Mouse (Mus musculus) heart, postnatal 14 days (tissue): ENCODE data around the gene Prkrip1. TPM values are rescaled to one million over a fixed set of nuclear protein-coding genes. Genes with fewer than 3 reads are reported as not detected.
A peak's percentile ranks its signal among the peaks of the same experiment; 100 is the strongest.
"Not testable (repeated sequence)": the region's sequence is repeated elsewhere in the genome, so short reads cannot be mapped to it uniquely, and the experiment has no call there.

Source experiments
- DNase-seq, 2 experiments: peaks; one replicate each; pipeline ENCODE4 v3.0.0; 2021 to 2022
- intact Hi-C: fragments of 180-260 bp; cut with DNase I; formaldehyde crosslinking; loops from one replicate; pipeline ENCODE4 v1.15.1; 2025
- total RNA-seq, 2 experiments: library from RNA; stranded (reverse); gene quantifications; 2 replicates each; pipeline ENCODE4 v1.2.3; 2021

The Prkrip1 gene
- total RNA-seq, 2 experiments from 2014 or later, result 20.3 to 21.7 TPM

DNA sequence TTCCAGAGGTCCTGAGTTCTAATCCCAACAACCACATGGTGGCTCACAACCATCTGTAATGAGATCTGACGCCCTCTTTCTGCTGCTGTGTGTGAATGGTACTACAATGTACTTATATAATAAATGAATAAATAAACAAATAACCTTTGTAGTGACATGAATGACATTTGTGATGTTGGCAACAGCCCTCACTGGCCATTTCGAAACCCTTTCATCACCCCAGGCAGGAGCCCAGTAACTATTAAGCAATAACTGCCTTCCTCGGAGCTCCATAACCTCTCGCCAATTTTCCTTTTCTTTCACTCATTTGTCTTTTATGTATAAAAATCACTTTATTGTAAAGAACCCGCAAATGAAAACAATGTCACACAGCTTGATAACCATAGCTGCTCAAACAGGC lies 15.0 kb upstream of the Prkrip1 start:
- intact Hi-C loops, result no loop called here
- DNase-seq, result no peak

DNA sequence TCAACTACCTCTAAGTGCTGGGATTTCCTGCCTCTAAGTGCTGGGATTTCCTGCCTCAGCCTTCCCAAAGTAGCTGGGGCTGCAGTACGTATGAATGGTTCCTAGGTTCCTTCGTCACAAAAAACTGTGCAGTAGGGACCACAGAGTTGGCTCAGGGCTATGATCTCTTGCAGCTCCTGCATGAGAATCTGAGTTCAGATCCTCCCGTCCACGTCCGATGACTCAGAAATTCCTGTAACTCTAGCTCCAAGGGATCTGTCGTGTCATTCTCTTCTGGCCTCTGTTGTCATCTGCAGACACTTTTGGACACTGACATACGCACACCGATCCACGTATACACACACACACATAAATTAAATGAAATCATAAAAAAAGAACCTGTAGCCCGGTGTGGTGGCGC lies 14.0 kb upstream of the Prkrip1 start:
- intact Hi-C loops, result no loop called here
- no peak for DNase-seq

DNA sequence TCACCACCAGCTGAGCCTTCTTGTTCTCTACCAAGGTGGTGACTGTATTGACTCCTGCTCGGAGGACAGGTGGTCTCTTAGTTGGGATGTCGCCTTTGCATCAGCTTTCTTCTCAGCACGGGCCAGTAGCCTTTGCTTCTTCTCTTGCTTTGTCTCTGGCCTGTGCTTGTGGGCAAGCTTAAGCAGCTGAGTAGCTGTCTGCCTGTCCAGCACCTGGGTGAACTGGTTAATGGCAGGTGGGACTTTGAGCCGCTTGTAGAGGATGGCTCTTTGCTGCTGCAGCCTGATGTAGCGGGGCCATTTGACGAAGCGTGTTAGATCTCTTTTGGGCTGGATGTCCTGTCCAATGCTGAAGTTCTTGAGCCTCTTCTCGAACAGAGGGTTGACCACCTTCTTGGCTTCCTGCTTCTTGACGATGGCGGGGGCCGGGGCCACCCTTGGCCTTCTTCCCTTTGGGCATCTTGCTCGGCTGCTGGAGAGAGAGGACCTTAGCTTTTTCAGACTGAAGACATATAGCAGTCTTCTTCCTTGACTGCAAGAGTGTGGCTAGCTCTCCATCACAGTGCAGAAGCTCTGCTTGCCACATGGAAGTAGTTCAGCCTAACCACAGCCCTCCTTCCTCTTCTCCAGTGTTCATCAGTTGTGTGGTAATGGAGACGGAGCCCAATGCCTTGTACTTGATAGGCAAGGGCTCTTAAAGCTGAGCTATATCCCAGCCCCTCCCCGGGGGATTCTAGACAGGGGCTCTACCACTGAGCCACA lies 12.8 kb upstream of the Prkrip1 start:
- DNase-seq, intact Hi-C loops: not testable (repeated sequence)

DNA sequence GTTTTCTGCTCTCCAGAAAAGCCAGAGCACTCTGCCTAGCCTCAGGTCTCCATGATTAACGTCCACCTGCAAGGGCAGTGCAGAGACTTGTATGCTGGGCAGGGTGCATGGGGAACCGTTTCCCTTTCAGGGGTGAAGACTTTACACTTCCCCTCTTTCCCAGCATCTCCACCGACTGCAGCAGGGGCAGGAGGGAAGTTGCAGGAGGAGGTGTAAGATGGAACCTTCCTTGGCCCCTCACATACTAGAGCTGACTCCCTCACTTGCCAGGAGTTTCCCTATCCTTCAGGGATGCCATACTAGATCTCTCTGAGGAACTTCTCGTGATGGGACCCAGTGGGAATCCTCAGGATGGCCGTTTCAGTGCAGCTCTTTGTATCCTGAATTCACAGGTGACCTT lies 11.8 kb upstream of the Prkrip1 start:
- DNase-seq, result no peak
- intact Hi-C loops, result no loop called here

DNA sequence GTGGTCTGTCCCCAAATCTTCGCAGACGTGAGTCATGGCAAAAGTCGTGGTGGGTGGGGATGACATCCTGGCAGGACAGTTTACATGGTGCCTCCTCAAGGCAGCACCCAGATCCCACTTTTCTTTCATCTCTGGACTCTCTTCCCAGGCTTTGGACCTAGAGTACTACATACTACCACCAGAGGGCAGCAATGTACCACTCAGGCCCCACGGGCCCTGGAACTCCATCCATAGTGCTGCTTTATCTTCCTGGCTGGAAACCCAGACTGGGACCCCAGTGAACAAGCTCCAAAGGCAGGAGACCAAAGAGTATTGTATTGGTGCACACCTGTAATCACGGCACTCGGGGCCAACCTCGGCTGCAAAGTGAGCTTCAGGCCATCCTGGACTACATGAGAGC lies 3.1 kb upstream of the Prkrip1 start:
- intact Hi-C loops, result loop anchor here (1.0 to 5.0 kb wide), 4 partner anchors 51 to 555 kb away; no protein-coding TSS in a partner anchor
- peak; percentile 67 to 83 for DNase-seq

DNA sequence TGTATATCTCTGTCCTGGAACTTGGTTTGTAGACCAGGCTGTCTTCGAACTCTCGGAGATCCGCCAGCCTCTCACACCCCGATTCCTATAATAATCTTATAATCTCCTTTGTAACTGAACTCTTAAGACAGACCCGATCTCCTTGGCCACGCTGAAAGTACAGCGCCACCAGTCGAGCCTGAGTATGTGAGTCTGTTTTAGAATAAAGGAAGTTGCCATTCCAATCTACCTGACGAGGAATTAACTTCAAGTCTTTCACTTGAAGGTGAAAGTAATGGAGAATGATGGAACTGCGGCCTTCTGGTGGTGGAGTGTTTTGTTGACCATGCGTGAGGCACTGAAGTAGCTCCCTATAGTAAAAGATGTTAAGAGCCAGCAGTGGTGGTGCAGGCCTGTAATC lies 763 bp upstream of the Prkrip1 start:
- intact Hi-C loops, result no loop called here
- no peak for DNase-seq

DNA sequence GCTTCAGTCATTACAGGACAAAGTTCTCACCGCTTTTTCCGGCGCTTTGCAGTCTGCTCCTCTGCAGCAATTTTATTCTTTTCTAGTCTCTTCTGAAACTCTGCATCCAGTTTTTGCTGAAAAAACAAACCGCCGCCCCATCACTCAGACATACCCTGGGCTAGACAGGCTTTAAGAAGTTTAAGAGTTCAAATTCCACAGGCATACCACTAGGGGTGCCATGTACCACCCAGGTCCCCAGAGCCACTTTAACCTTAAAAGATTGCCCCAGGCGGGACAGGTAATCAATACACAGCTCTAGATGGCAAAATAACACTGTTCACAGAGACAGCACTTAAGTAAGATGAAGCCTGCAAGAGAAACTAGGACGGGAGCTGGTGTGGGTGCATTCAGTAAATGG lies 6.9 kb downstream of the Prkrip1 start:
- no peak for DNase-seq
- intact Hi-C loops, result no loop called here

DNA sequence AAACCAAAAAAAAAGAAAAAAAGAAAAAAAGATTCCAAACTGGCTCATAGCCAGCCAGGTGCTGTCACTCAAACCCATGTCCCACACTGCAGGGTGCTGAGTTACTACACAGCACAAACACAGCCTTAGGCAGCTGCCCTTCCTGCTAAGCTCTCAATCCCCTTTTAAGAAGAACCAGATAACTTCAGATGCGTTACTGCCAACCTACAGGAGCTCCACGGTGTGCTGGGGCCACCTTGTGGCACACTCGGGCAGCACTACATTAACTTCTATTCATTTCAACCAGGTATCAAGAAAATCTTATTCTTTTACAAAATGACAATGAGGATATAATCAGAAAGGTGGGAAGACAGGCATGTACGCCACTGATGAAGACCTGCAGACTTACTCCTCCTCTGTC lies 12.0 kb downstream of the Prkrip1 start:
- peak; percentile 65 to 67 for DNase-seq
- intact Hi-C loops, result loop anchor here (2.0 kb wide), 2 partner anchors 50 to 84 kb away; partner anchors contain the start of genes Alkbh4 and Lrwd1

DNA sequence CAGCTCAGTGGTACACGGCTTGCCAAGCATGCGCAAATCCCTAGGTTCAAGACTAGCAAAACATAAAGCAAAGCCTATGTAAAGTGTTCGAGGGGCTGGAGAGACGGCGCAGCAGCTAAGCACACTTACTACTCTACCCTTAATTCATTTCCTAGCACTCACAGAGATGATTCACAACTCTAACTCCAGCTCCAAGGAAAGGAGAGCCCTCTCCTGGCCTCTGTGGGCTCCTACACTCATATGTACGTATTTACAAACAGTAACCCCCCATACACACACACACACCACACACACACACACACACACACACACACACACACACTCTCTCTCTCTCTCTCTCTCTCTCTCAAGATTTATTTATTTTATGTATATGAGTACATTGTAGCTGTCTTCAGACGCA lies 15.0 kb downstream of the Prkrip1 start:
- no peak for DNase-seq
- intact Hi-C loops, result no loop called here

DNA sequence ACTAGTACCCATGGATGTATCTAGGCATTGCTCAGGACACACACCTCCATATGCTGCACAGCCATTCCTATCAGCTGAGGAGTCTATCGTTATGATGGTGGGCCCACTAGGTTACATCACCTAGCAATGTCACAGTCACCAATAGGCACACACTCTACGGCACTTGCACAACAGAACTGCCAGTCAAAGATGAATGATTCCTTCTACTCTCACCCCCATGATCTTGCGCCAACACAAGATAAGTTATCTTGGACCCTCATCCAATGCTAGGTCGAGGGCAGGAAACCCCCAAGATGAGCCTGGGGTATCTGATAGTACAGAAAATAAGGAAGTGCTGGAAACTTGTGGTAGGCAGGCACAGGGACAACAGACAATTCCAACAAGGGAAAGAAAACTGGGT lies 15.9 kb downstream of the Prkrip1 start:
- DNase-seq, result no peak
- intact Hi-C loops, result no loop called here

DNA sequence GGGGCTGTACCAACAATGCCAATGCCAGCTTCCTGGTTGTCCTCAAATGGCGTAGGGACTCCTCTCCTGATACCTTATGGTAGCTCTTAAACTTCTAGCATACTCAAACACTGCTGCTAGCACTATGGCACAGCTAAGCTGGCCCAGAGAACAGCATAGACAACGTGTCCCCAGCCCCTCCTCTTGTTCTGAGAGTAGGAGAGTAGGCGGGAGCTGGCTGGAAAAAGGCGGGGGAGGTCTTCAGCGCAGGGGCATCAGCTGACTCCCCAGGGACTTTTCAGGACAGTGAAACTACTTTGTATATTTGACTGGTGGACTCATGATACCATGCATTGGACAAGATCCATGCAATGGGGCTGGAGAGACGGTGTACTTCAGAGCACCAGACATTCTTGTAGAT lies 16.7 kb downstream of the Prkrip1 start:
- intact Hi-C loops, result no loop called here
- no peak for DNase-seq

DNA sequence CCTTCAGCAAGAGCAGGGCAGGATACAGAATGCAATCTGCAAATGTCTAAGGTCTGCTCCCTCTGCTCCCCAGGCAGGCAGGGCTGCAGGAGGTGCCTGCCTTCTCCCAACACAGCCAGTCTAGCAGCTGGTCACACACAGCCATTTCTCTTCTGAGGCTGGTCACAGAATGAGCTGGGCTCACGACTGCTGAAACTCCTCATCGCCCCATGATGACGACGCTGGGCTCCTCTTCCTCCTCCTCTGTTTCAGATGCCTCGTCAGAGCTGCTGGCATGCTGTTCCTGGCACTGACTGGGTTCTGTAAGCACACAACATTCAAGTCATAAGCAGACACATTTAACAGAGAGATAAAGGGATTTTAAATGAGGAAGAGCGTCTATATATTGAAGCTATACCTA lies 17.6 kb downstream of the Prkrip1 start:
- DNase-seq, result no peak
- intact Hi-C loops, result no loop called here

DNA sequence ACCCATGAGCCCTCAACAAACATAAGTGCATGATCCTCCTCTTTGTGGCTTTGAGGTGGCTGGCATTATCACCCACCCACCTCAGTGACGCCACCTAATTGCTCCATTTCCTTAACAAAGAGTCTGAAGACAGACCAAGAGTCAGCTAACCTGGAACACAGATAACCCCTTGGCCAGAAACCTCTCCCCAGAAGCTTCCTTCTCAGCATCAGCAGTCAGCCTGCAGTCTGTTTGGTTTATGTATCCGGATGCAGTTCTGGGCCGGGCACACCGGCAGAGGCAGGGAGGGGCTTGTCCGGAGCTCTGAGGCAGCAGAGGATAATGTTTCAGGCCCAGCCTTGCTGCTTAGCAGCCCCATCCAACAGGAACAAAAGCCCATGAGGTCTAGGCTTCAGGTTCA lies 19.2 kb downstream of the Prkrip1 start:
- DNase-seq, result no peak
- intact Hi-C loops, result no loop called here

DNA sequence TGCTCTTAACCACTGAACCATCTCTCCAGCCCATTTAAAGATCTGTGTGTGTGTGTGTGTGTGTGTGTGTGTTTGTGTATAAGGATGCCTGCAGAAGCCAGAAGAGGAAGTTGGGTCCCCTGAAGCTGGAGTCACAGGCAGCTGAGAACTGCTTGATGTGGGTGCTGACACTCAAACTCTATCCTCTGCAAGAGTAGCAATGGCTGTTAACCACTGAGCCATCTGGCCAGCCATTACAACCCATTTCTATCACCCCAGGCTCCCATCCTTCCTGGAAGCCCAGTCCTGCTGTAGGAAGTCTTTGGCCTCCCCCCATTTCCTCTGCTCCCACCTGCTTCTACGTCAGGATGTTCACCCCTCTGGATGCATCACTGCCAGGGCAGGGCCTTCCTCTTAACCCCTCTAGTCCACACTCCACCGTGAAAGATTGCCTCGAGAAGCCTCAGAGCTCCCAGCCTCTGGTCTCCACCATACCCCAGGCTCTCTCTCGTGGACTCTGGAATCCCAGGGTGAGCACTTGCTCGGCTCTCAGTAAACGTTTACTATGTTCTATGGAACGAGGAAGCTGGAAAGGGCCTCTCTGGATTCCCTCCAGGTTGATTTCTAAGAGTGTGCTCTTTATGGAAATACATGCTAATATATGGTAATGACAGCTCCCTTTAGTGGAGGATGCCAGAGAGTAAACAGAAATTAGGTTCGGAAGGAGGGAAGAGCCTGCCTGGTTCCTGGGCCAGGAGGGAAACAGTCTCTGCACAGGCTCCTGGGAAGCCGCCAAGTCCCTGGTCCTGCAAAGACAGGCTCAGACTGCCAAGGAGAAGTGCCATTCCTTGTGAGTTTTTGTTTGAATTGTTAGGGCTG lies 24.9 kb downstream of the Prkrip1 start:
- intact Hi-C loops, result no loop called here
- DNase-seq, result peak in 1 of 2 experiments; percentile 42

DNA sequence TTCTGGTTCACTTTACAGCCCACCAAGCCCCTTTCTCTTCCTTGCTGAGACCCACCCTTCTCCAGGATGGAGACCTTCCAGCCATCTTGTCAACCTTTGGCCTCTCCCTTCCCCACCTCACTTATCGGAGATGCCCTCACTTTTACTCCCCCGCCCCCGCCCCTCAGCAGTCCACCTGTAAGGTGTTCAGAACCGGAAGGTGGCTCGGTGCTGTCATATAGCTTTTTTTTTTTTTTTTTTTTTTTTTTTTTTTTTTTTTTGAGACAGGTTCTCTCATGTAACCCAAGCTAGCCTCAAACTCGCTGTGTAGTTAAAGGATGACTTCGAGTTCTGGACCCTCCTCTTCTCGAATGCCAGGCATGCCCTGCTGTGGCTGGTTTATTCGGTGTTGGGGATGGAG lies 25.8 kb downstream of the Prkrip1 start:
- intact Hi-C loops, result no loop called here
- no peak for DNase-seq

DNA sequence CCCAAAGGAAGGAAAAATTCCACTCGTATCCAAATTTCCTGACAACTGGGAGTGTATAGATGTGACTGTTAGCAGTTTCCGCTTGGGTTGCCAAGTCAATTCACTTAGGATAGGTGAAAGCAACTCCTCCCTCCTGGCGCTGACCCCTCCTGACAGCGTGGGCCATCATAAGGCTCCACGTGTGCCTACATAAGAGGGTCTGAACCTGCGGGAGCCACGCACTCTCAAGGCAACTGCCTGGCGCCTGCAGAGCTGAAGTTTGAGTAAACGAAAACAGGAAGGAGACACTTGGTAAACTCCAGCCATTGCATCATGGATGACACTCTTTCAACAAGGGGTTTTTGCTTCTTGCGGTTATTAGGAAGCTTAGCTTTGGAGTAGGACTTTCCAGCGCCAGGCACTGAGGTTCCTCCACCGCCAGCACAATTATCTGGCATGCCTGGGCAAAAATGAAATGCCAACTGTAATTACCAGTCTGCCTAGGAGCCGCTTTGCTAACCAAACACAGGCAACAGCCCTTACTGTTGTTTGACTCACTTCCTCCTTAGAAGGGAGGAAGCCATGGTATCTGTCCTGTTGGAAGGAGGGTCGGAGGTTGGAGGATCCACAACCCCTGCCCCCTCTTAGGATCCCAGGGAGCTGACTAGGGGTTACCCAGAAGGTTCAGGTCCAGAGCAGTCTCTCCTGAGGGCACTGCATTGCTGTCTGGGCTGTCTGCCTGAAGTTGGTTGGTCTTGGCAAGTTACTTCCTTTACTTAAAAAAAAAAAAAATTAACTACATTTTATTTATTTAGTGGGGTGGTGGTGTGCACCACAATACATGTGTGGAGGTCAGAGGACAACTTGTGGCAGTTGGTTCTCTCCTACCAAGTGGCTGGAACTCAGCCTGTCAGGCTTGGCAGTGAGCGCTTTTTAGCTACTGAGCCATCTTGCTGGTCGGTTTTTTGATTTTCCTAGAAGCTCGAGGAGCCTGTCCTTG lies 27.1 kb downstream of the Prkrip1 start:
- DNase-seq, result no peak
- intact Hi-C loops, result no loop called here

DNA sequence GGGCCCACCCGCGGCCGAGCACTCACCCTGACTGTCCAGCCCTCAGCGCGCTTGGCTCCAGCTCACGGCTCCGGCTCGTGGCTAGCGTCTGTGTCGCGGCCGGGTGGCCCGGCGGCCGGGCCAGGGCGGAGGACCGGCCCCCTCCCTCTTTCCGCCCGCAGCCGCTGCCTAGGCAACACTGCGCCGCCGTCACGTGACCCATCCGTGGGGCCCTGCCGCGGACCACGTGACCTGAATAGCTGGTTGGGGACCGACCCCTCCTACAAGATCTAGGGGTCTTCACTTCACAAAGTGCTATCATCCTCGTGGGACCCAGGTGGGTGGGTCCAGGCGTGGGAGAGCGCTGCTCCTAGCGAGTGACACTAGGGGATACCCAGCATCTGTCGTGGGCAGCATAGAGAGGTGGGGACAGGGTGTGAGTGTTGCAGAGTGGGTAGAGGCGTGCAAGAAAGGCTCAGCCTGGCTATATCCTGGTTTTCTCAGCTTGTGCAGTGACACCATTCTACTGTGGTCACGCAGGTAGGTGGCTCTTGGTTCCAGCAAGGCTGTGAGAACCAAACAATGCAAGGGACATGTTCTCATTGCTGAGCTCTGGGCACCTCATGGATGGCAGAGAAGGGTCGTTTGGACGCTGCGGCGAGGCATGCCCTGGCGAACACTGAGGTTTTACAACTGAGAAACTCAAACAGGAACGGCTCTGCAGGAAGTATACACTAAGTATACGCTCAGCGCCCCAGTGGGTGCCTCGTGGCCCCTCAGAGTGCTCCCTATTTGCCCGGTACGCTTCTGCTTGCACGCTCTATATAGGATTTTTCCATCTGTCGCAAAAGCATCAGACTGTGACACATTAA lies 28.0 kb downstream of the Prkrip1 start, which contains the start of gene Orai2:
Gene Orai2 (minus strand): TSS at position 202 of the 851 bp plus-strand sequence.
- intact Hi-C loops, result no loop called here
- peak; percentile 80 to 83 for DNase-seq

DNA sequence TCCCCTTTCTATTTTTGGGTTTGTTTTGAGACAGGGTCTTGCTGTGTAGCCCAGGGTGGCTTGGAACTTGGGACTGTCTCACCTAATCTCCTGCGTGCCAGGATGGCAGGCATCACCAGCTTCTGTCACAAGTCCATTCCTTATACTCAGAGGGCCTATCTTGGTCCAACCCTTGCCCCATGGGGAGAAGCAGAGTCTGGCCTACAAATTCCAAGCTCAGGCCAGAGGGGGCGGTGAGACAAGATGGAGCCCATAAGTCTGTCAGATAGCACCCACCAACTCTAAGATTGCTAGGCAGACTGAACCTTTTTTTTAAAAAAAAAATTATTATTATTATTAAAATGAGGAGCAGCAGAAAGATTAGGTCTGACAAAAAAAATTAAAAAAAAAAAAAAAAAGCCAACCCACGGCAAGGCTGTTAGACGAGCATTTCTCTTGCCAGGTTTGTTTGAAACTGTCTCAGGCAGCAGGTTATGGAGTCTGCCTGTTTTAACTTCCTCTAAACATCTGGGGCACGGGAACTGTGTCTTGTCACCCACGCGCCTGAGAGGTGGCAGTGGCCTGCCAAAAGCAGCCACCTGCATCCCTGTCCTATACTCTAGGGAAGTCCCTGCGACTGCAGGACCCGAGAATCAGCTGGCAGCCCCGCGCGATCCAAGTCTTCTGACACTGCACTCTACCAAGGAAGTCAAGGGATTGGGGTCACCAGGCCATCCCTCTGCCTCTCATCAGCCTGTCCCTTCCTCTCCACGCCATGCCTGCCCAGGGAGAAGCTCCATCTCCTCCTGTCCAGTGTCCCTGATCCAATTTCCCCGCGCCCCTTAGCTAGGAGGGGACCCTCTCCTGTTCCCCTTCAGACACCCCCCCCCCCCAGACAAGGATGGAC lies 28.9 kb downstream of the Prkrip1 start:
- peak; percentile 35 to 36 for DNase-seq
- intact Hi-C loops, result no loop called here

DNA sequence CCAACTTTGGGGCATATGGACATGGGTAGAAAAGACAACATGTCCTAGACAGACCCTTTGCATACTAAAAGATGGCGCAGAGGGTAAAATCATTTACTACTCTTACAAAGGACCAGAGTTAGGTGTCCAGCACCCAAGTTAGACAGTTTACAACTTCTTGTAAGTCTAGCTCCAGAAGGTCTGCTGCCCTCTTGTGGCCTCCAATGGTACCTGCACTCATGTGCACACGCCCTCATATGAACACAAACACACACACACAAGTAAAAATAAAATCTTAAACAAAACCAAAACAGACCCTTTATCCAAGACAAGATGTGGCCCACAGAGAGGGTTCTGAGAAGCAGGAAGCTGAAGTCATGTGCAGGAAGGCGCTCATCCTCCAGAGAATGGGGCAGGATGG lies 30.7 kb downstream of the Prkrip1 start:
- DNase-seq, result no peak
- intact Hi-C loops, result no loop called here
